Mouse (Mus musculus) lung, postnatal 0 days (tissue): Measurements from ENCODE around the gene Yipf2. TPM values are rescaled to one million over a fixed set of nuclear protein-coding genes. Genes with fewer than 3 reads are reported as not detected.

Experiments used
- ATAC-seq: fragments of 200-750 bp; cut with Nextera tagmentation; 2 replicates; pipeline ENCODE4 v1.8.0; 2017; ENCODE audit warnings: moderate library complexity
- DNase-seq: peaks from one replicate; pipeline ENCODE4 v3.0.0-alpha.2; 2016; ENCODE audit warnings: low spot score
- H3K27ac ChIP-seq: fragments of 300-500 bp; sonication (generic); 2 replicates; pipeline ENCODE4 v1.5.1; 2014; ENCODE audit warnings: antibody characterized with exemption, mild to moderate bottlenecking, low read length, mixed read lengths
- H3K27me3 ChIP-seq: fragments of 300-500 bp; sonication (generic); replicated peaks from 2 replicates; pipeline ENCODE4 v1.6.1; 2014; ENCODE audit warnings: low read length, mixed read lengths; ENCODE audit not compliant: insufficient read depth
- H3K36me3 ChIP-seq: fragments of 300-500 bp; sonication (generic); 2 replicates; pipeline ENCODE4 v1.6.1; 2014; ENCODE audit warnings: low read length, mixed read lengths; ENCODE audit not compliant: insufficient read depth
- H3K4me1 ChIP-seq: fragments of 300-500 bp; sonication (generic); 2 replicates; pipeline ENCODE4 v1.6.1; 2014; ENCODE audit warnings: antibody characterized with exemption, low read depth, low read length, mixed read lengths; ENCODE audit not compliant: insufficient read depth
- H3K4me2 ChIP-seq: fragments of 300-500 bp; sonication (generic); replicated peaks from 2 replicates; pipeline ENCODE4 v1.6.1; 2014; ENCODE audit warnings: low read depth, mild to moderate bottlenecking, low read length, moderate library complexity, mixed read lengths
- H3K4me3 ChIP-seq: fragments of 300-500 bp; sonication (generic); 2 replicates; pipeline ENCODE4 v1.5.1; 2014; ENCODE audit warnings: low read depth, low read length
- H3K9ac ChIP-seq: fragments of 300-500 bp; sonication (generic); replicated peaks from 2 replicates; pipeline ENCODE4 v1.6.1; 2014; ENCODE audit warnings: low read depth, mild to moderate bottlenecking
- H3K9me3 ChIP-seq: fragments of 300-500 bp; sonication (generic); 2 replicates; pipeline ENCODE4 v1.6.1; 2016; ENCODE audit warnings: low read length, mixed read lengths
- CTCF ChIP-seq: IDR thresholded peaks from 2 replicates; pipeline ENCODE4 v1.5.1; 2016; ENCODE audit warnings: antibody characterized with exemption, mild to moderate bottlenecking
- EP300 ChIP-seq: IDR thresholded peaks from 2 replicates; pipeline ENCODE4 v1.6.1; 2016; ENCODE audit warnings: antibody characterized with exemption, mild to moderate bottlenecking, control low read depth
- WGBS: fragments of 180-500 bp; shearing (Covaris S2); extraction: QIAGEN DNeasy Blood & Tissue Kit; methylation state at CpG from one replicate; pipeline ENCODE4 v1.1.7; 2014; 5-methylcytosine and 5-hydroxymethylcytosine counted together
- polyA plus RNA-seq: library from polyadenylated mRNA; unstranded; fragments of >200 nt; fragmentation: Nextera tagmentation; extraction: Ambion mirVana; gene quantifications from 2 replicates; pipeline ENCODE4 v1.2.1, GENCODE M21; 2015

Gene Yipf2
- polyA plus RNA-seq, 1 experiment from 2014 or later: 28.3 TPM

DNA sequence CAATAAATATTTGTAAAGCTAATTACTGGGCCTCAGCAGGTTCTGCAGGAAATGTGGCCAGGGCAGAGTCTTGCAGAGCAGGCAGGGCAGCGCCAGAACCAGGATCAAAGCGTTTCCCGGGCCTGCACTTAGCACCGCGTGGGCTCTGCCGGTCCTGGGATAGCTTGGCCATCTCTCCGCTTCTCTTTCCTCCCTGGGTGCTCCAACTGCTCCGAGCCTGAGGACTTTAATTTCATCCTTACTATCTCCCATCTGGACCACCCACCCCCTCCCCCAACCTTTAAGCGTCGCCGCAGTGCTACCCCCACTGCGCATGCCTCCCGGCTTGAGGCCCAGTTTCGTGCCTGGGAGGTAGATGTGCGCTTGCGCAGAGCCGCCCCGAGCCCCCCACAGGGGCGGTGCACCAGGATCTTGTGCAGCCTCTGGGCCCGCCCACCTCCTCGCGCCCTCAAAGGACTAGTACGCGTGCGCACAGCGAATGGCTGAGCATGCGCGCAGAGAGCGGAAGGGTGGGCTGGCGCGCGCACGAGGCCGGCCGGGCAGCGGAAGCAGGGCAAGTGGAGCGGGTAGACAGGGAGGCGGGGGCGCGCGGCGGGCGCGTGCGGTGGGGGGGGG lies 23.1 kb upstream of the Yipf2 start, which contains the start of gene Smarca4:
Smarca4 (plus strand) TSS at position 553 of the 615 bp plus-strand sequence.
- peak within 1 kb of the TSS; percentile 96 for H3K27ac ChIP-seq
- DNase-seq (peak; percentile 99), ATAC-seq (peak; percentile 96)
- no peaks in the 10 kb centered on the region for H3K36me3 ChIP-seq
- H3K4me2 ChIP-seq: peak within 1 kb of the TSS; percentile 54
- H3K27me3 ChIP-seq: no peaks in the 10 kb centered on the region
- H3K9me3 ChIP-seq: no peaks in the 10 kb centered on the region
- H3K9ac ChIP-seq: peak within 1 kb of the TSS; percentile 82
- no peak for TF ChIP-seq CTCF
- TF ChIP-seq EP300: no peak
- no peaks in the 10 kb centered on the region for H3K4me1 ChIP-seq
- peak within 1 kb of the TSS; percentile 83 for H3K4me3 ChIP-seq
- WGBS: 1% methylated on average over 38 of the region's 45 CpGs

DNA sequence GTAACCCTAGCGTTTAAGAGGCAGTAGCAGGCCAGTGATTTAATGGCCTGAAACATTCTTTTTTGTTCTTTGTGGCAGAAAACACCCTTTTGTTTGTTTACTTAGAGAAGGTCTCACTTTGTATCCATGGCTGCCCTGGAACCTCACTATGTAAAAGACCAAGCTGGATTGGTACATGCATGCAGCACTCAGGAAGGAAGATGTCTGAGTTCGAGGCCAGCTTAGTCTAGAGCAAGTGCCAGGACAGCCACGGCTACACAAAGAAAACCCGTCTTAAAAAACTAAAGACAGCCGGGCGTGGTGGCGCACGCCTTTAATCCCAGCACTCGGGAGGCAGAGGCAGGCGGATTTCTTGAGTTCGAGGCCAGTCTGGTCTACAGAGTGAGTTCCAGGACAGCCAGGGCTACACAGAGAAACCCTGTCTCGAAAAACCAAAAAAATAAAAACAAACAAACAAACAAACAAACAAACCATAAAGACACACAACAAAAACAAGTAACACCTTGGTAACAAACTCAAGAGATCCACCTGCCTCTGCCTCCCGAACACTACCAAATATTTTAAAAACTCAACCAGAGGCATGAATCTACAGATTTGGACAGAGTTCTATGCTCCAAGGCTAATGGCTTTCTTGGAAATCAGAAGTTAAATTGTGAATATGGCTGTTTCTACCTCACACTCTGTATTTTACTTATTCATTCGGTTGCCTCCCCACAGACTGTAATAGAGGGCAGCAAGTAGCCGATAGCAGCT lies 22.4 kb upstream of the Yipf2 start:
- H3K9ac ChIP-seq: peak overlapping the region; percentile 74
- no peak for DNase-seq
- TF ChIP-seq CTCF (no peak), EP300 (no peak)
- peak overlapping the region; percentile 96 for H3K27ac ChIP-seq
- peak overlapping the region; percentile 54 for H3K4me2 ChIP-seq
- no peaks in the 10 kb centered on the region for H3K9me3 ChIP-seq
- no peaks in the 10 kb centered on the region for H3K4me1 ChIP-seq
- H3K36me3 ChIP-seq: no peaks in the 10 kb centered on the region
- H3K27me3 ChIP-seq: no peaks in the 10 kb centered on the region
- no peak for ATAC-seq
- peak overlapping the region; percentile 83 for H3K4me3 ChIP-seq
- 68% methylated on average over 14 of the region's 15 CpGs for WGBS

DNA sequence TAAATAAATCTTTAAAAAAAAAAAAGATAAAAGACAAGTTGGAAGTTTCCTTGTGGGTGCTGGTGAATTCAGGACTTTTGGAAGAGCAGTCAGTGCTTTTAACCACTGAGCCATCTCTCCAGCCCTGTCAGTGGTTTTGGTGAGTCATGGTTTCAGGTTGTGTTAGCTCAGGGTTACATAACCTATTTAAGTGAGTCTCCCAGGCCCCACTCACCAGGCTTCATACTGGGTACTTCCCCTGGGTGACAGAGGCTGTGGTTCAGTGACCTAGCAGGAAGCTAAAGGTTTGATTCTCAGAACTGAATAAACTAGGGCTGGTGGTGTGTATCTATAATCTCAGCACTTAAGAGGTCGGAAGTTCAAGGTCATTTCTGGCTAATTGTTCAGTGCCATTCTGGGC lies 17.2 kb upstream of the Yipf2 start:
- Histone ChIP-seq H3K4me3 (no peak overlapping the region), H3K4me2 (no peak overlapping the region), H3K36me3 (no peaks in the 10 kb centered on the region), H3K4me1 (no peaks in the 10 kb centered on the region), H3K27ac (no peak overlapping the region), H3K27me3 (no peaks in the 10 kb centered on the region), H3K9me3 (no peaks in the 10 kb centered on the region), H3K9ac (no peak overlapping the region)
- WGBS: 79% methylated on average over 1 of the region's 1 CpGs
- DNase-seq (peak; percentile 66), ATAC-seq (peak; percentile 49; the same call in 1 of the 2 replicates)
- TF ChIP-seq CTCF (no peak), EP300 (no peak)

DNA sequence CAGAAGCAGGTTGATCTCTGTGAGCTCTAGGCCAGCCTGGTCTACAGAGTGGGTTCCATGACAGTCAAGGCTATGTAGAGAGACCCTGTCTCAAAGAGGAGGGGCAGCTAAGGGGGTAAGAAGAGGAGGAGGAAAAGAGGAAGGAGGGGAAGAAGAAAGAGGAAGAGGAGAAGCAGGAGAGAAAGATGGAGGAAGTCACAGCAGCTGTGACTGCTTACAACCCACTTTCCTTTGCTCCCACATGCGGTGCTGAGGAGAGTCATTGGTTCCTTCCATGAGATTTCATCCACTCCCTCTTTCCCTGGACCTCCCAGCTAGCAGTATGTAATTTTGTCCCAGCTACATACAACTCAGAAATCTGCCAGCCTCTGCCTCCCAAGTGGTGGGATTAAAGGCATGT lies 14.0 kb upstream of the Yipf2 start:
- TF ChIP-seq CTCF (no peak), EP300 (no peak)
- DNase-seq (no peak), ATAC-seq (no peak)
- H3K36me3 ChIP-seq: no peaks in the 10 kb centered on the region
- H3K4me1 ChIP-seq: no peaks in the 10 kb centered on the region
- 89% methylated on average over 1 of the region's 1 CpGs for WGBS
- no peak overlapping the region for H3K27ac ChIP-seq
- no peak overlapping the region for H3K9ac ChIP-seq
- no peaks in the 10 kb centered on the region for H3K27me3 ChIP-seq
- no peaks in the 10 kb centered on the region for H3K9me3 ChIP-seq
- no peak overlapping the region for H3K4me3 ChIP-seq
- no peak overlapping the region for H3K4me2 ChIP-seq

DNA sequence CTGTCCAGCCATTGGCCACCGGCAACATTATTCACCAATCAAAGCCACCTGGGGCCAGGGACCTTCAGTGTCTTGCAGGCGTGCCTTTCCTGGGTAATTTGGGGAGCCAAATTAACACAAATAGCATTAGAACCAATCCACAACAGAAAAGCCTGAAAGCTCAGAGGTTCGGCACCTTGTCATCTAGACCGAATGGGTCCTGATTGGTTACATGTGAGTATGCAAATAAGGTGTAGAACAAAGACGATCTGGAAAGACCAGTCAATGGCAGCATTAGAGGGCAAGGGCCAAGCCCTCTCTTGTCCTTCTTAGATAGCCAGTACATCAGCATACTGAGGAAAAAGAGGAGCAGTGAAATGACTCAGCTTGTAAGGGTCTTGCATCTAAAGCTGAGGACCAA lies 13.2 kb upstream of the Yipf2 start:
- H3K36me3 ChIP-seq: no peaks in the 10 kb centered on the region
- WGBS: 72% methylated on average over 5 of the region's 5 CpGs
- H3K9ac ChIP-seq: no peak overlapping the region
- H3K4me3 ChIP-seq: no peak overlapping the region
- no peak overlapping the region for H3K27ac ChIP-seq
- ATAC-seq (no peak), DNase-seq (no peak)
- H3K4me2 ChIP-seq: no peak overlapping the region
- H3K9me3 ChIP-seq: no peaks in the 10 kb centered on the region
- no peaks in the 10 kb centered on the region for H3K27me3 ChIP-seq
- TF ChIP-seq EP300 (no peak), CTCF (no peak)
- H3K4me1 ChIP-seq: no peaks in the 10 kb centered on the region

DNA sequence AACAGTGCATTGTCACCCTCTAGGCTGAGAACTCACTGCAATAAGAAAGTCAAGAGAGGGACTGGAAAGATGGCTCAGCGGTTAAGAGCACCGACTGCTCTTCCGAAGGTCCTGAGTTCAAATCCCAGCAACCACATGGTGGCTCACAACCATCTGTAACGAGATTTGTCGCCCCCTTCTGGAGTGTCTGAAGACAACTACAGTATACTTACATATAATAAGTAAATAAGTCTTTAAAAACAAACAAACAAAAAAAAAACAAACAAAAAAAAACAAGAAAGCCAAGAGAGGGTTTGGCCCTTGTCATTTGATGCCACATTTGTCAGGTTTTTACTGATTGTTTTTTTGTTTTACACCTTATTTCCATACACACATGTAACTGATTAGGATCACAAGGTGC lies 11.5 kb upstream of the Yipf2 start:
- no peaks in the 10 kb centered on the region for H3K9me3 ChIP-seq
- no peak overlapping the region for H3K4me2 ChIP-seq
- no peak overlapping the region for H3K27ac ChIP-seq
- H3K36me3 ChIP-seq: no peaks in the 10 kb centered on the region
- TF ChIP-seq EP300 (no peak), CTCF (0 out of 2 replicates have a peak, but pooled peaks have one; percentile 9)
- DNase-seq (no peak), ATAC-seq (no peak)
- H3K4me3 ChIP-seq: no peak overlapping the region
- H3K4me1 ChIP-seq: no peaks in the 10 kb centered on the region
- 73% methylated on average over 5 of the region's 5 CpGs for WGBS
- H3K9ac ChIP-seq: no peak overlapping the region
- no peaks in the 10 kb centered on the region for H3K27me3 ChIP-seq
